Mouse (Mus musculus): ENCODE measurements around the gene Eya2.

The Eya2 gene

DNA sequence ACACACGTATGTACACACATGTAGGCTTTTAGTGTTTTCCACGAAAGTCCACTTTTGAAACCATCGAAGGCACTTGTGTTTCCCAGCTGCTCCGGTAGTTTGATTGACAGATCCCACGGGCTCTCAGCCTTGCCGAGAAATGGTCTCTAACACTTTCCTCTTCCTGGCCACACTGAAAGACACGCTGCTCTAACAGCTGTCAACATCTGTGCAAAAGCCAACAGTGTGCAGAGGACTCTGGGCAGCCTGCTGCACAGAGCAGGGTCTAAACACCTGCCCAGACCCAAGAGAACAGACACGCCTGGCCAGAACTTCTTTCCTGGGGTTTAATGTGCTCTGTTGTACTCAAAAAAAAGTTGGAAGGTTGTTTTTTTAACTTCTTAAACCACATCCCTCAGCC is 124.5 kb downstream of the Eya2 start:
- no peak for DNase-seq

DNA sequence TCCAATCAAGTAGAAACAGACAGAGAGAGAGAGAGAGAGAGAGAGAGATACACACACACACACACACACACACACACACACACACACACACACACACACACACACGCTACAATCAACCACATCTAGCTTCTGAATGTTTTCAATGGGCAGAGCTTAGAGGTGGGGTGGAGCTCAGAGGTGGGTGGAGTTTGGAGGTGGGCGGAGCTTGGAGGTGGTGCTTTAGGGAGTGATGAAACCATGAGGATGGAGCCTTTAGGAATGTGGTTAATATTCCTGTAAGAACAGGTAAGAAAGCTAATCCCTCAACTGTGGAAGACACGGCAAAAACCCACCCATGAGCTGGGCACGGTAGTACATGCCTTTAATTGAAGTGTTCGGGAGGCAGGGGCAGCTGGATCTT is 127.1 kb downstream of the Eya2 start:
- no peak for DNase-seq

DNA sequence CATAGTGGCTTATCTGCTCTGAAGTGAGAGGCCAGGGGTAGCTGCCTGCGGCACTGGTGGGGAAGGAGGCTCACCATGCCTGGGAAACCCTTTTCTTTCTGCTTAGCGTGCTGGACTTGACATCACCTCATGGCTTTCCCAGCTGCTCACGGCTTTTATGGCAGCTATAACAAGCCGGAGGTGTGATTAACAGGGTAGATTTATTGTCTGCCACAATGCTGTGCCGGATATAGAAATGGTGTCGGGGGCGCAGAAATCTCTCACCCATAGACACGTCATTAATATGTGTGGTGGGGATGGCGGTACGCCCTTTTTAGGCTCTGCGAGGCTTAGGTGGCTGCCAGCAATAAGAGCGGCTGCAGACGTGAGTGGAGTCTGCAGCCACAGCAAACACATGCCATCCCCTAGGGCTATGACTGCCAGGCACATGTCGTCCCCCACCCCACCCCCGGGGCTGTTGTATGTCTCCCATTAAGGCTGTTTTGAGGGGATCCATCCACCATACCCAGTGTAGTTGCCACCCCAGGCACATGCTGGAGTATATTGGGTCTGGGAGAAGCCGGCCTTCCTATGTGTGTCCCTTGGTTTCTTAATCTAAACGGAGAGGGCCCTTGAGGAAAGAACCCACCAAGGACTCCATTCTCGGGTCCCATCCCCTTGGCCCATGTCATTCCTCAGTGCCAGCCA is 137.9 kb downstream of the Eya2 start:
- no peak for DNase-seq

DNA sequence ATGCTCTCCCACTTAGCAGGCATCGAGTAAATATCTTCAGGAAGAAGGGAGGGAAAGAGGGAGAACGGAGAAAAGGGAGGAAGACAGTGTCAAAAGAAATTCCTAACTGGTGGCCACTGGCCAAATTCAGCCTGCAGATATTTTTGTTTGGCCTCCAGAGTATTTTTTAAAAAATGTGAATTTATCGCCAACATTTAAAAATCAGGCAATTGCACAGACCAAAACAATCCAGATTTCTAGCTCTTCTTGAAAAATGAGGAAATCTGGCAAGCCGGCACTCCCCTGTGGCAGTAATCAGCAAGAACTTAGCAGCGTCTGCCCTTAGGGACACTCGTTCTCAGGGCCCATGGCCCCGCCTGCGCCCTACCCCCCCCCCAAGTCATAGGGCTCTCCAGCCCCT is 138.9 kb downstream of the Eya2 start:
- no peak for DNase-seq

DNA sequence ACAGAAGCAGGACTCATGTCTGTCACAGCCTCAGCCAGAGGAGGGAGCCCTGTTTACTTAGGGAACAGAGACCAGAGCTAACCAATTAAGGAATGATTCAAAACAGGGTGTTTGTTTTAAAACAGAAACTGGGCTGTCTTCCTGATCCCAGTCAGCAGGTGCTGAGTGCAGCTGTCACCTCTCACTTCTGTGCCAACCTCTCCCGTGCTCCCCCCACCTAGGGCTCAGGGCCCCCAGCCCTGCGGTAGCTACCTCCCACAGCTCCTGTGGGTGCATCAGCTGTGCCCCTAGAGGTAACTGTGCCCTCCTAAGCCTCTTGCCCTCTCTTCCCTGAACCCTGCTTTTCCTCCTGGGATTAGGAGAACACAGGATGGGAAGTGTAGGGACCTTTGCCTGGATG is 141.5 kb downstream of the Eya2 start:
- peak in 1 of 2 experiments; percentile 9 for DNase-seq

DNA sequence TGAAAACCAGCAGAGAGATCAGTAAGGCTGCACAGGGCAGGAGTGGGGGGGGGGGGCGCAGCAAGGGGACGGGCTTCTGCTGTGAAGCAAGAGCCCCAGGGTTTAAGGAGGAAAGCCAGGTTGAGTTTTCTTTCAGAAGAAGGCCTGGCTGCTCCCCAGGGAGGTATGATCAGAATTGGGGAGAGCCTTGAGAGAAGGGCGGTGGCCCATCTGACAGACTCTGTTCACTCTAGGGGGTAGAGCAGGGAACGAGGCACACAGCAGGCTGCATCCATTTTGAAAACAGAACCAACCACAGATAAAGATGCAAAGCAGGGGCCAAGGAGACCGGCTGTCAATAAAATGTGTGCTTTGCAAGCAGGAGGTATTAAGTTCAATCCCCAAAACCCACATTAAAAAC is 145.5 kb downstream of the Eya2 start:
- DNase-seq: no peak

DNA sequence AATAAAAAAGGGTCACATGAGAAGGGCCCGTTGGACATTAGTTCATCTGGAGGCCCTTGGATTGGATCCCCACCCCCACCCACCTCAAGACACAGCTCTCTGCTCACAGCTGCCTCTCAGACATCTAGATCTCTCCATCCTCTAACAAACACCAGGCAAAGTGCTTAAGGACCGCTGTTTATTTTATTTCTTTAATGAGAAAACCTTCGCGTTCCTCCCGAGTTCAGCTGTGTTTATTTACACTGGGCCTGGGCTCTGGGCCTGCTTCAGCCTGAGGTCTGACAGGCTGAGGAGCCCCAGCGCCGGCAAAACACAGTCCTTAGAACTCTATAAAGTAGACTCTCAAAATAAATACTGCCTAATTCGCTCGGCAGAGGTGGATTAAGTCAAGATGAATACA is 146.2 kb downstream of the Eya2 start:
- no peak for DNase-seq

DNA sequence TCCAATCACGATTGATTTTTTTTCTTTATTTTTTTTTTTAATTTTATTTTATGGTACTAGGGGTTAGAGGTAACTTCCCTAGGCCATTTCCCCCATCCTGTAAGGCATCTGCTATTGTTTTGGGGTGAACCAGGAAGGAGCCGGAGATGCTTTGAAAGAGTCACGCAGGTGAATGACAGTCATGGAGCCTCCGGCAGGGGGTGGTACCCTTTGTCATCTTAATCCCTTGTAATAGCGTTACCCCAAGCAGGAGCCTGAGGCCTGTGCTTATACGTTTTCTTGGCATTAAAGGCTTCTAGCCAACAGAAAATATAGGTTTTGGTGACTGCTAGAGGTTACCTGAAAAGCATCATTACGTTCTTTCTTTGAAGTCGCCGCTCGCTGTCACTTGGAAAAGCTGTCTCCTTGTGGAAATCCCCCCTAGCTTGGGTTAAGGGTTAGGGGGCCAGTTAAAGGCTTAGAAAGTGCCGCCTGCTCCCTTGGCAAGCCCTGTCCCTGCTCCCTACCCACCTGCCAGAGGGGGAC is 146.8 kb downstream of the Eya2 start:
- DNase-seq: no peak

DNA sequence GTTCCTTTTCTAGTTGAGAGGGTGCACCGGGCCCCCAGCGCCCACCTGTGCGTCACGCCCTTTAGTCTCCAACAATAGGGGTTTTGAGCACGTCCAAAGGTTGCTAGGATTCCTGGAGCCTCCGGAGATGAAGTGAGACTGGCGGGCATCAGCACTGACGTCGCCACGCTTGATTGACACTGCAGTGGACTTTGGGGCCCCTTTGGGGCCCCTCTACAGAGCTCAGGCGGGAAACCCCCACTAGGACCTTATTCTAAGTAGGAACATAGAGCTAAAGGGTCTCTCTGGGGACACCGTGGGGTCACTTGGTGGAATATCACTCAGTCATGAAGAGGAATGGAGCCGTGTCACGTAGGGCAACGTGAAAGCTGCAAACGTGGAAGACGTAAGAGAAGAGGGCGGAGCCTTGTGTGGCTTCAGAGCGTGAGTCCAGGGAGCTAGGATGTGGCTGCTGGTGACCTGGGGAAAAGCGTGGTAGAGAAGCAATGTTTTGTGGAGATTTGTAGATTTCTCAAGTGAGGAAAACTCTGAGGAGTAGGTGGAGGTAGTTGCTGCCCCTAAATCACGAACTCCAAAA is 147.5 kb downstream of the Eya2 start:
- no peak for DNase-seq

DNA sequence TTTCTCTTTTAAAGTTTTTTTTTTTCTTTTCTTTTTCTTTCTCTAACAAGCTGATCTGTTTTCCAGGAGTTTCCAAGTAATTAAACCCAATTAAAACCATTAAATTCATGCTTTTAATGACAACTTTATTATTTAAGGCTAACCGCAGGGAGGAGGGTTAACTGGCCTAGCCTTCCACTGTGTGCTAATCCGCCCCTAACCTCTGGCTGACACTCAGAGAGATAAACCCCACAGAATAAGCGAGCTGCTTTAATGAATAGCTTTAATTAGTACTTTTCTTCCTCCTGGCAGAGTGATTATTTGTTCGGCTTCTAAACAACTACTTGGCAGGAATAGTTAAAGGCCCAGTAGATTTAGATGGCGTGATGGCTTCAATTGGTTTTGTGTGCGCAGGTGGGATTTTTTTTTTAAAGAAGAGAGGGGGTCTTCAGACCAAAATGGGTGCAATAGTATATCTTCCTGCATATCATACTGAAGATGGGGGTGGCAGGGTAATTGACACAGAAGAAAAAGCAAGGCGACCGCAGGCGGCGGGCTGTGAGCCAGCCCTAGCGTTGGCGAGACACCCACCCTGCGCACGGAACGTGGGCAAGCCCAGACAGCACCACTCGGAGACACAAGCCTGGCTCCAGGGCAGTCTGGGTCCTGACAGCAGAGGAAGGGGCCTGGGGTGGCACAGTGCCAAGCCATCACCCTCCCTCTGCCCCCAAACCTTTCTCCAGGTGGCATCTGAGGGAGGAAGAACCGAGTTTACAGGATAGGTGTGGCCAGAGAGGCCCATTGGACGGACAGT is 150.7 kb downstream of the Eya2 start:
- no peak for DNase-seq

DNA sequence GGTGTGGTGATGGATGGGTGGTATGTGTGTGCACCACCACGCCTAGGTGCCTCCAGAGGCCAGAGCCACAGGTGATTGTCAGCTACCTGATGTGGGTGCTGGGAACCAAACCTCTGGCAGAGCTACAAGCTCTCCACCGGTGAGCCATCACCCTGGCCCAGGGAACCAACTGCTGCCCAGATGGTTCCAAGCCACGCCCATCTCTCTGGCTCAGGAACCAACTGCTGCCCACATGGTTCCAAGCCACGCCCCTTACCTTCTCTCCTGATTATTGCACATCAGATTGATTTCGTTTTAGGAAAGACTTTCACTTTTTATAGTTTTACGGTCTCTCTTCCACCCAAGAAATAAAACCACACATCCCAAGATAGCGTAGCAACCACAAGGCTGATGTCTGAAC is 153.1 kb downstream of the Eya2 start:
- no peak for DNase-seq

DNA sequence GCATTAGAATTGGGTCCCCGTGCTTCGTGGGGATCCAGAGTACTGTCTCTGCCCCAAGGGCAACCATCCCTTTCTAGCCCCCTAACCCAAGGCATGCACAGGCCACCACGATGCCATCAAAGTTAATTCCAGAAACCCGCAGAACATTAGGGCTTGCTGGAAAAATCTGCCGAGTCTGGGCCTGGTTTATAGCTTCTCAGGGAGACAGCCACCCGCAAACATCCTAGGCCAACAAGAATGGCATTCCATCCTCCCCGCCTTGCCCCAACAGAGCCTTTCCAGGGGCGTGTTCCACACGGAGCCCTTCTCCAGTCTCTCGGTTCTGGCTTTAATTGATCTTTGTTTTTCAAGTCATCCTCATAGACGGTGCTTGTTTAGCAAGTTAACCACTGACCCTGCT is 153.6 kb downstream of the Eya2 start:
- no peak for DNase-seq

DNA sequence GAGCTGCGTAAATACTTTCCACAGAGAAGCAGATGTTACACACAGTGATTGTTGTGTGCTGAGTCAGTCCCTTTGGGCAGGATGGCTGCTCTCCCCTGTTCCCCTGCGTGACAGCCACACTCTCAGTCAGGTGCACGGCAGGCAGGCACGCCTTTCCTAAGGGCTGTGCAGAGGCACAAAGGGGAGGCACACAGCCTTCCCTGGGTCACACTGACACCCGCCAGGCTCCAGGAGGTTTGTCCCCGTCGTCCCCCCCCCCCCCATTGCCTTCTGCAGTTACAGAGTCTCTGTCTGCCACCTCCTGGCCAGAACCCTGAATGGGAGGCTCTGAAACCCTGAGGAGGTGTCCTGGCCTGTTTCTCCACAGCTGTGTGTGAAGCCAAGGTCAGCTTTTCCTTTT is 156.2 kb downstream of the Eya2 start:
- peak; percentile 22 to 25 for DNase-seq

DNA sequence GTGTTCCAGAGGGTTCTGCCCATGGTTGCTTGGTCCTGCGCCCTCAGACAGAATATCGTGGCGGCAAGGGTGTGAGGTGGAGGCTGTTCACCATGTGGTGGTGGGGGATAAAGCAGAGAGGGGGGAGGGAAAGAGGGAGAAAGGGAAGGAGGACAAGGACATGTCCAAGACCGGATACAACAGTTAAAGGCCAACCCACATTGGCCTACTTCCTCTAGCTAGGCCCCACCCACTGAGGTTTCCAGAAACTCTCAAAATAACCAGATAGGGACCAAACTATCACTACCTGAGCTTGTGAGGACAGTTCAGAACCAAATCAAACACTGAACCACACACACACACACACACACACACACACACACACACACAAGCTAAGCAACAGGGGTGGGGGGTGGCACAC is 157.9 kb downstream of the Eya2 start:
- DNase-seq: no peak

DNA sequence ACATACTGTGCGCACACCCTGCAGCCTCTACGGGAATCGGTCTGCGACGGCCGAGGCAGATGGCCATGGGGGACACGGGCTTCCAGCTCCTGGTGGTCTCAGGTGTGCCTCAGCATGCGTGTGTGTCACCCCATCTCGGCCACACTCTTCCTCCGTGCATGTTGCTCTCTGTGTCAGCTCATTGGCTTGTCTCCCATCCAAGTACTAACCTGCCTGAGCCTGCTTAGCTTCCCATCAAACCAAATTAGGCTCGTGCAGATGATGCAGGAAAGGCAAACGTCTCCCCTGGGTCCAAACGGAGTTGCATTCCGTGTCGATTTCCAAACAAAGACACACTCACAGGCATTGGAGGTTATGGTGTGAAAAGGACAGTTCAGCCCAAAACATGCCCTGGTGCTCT is 163.0 kb downstream of the Eya2 start:
- no peak for DNase-seq

DNA sequence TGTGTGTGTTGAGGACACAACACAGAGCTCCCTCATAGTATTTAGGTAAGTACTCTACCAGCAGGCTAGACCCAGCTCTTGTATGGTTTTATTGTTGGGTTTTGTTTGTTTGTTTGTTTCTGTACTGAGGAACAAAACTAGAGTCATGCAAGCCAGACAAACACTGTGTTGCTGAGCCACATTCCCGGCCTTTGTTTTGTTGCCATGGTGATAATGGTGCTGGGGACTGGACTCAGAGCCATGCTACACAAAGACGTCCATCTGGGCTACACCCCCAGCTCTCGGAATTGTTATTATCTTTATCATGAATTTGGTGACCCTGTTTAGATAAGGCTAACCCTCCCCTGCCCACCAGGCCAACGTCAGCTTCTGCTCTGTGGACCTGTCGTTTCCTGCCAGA is 163.7 kb downstream of the Eya2 start:
- no peak for DNase-seq

DNA sequence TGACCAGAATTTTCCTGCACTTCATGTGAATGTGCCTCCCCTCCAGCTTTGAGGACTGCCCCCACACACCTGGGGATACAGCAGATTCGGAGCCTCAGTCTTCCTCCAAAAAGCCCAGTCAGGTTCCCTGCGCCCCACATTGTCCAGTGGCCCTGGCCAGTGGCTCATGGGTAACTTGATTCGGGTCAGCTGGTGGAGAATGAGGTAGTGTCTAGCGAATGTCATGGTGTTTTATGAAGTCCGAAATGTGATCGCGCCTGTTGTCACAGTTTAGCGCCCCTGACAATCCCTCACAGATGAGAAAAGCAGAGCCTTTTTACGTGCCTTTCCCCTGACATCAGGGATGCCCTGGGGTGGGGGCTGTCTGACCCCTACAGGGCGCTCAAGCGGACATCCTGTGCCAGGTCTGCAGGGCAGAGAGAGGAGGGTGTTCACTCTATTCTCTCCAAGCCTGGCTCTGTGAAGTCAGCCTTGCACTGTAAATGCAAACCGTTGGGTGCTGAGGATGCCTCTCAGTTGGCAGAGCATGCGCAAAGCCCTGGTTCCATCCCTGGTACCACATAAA is 164.7 kb downstream of the Eya2 start:
- DNase-seq: no peak

DNA sequence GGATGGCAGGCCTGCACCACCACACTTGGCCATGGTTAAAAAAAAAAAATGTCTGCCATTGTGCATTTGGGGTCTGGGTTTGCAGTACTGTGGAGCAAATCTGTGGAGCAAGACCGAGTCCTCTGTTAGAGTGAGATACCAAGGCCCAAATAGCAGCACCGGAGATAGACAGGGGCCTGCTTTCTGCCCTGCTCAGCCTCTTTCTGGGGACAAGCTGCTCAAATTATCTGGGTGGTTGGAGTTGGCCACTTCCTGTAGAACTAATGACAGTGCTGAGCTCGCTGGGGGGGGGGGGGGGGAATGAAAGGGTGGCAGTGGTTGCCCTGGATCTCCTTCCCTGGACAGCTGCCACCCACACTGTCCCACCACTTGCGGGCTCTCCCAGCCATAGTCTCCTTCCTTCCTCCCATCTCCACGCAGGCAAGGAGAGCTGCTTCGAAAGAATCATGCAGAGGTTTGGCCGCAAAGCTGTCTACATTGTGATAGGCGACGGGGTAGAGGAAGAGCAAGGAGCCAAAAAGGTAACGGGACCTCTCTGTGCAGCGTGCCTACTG is 174.1 kb downstream of the Eya2 start:
- DNase-seq: no peak

DNA sequence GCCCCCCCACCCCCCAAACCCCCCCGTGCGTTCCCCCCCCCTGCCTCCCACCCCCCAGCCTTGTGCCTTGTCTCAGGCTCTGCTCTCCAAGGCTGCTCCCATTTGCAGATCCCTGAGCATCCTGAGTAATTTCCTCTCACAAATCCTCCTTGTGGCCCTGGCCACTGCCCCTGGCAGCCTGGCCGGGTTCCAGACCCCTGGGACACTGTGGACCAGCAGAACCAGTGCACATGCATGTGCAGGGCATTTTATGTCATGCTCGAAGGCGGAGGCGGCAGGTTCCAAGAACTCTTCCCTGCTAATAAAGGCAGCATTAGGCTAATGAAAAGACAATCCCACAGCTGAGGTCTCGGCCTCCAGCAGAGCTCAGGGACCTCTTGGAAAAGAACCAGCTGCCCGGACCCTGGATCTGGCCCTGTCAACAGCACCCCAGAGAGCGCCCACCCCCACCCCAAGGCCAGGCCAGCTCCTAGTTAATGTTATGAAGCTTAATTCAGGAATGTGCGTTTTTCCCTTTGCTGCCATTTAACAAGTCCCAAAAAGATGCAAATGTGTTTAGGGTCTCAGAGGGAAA is 174.6 kb downstream of the Eya2 start:
- DNase-seq: no peak

DNA sequence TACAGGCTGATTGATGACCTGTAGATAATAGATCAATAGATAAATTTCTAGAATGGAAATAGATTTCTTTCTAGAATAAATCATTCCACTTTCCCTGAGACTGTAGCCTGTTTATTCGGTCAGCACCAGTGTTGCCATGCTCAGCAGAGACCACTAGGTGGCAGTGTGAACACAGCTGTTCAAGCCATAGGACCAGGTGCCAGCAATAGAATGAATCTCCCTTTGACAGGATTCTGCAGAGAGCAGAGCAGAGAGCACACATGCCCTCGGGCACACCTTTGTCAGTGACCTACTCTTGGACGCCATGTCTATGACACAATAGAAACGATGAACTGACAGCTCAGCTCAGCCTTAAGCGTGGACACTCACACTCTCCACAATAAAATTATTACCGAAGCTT is 184.1 kb downstream of the Eya2 start:
- DNase-seq: peak; percentile 81 to 83

DNA sequence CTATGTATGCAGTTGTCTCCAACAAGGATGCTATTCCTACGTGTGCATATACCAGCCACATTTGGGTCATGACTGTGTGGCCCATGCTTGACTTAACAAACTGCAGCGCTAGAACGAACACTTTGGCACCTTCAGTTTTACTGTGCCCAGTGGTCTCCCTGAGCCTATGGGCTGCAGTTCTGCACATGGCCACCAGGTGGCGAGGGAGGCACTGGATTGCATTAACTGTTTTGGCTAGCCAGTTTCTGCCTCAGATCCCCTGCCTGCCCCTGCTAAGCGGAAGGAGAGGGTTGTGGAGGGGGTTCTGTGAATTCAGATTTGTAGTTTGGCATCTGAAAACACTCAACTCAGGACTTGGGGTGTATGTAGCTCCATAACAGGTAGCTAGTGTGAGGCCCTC is 187.5 kb downstream of the Eya2 start:
- peak; percentile 75 to 83 for DNase-seq

DNA sequence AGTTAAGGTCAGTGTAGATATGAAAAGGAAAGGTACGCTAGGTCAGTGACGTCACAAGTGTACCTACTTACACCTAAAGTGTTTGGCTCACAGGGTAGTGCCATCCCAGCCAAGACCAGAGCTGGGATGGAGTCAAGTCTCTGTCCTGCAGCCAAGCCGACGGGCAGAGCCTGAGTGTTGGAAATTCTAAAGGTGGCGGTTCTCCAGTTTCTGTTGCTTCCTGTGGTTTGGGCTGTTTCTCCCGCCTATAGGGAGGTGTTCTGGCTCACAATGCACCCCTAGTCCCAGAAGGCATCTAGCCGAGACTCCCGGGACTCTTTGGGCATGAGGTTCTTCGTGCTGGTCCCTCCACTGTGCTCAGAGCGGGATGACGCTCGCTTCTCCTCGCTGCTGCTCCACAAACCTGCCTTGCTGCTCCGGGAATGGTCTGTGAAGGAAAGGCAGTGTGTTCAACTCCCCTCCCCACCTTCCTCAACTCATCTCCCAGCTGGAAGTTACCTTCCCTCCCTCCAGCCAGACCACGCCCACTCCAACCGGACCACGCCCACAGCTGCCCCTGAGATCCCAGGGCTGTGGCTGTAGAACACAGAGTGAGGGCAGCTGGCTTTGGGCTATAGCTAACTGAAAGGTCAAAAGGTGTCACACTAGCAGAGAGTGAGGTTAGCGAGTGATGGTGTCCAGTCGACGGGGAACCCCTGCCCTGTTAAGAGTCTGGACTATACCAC is 190.6 kb downstream of the Eya2 start:
- DNase-seq: peak; percentile 55 to 64

Measured in cerebellum, adult 18-20 months (tissue).